Mouse (Mus musculus) testis, adult 2 months (tissue): ENCODE data around the gene Ttc25.
A peak's percentile ranks its signal among the peaks of the same experiment; 100 is the strongest.

Experiments
- CTCF ChIP-seq: fragments of 200-500 bp; IDR thresholded peaks from 2 replicates; pipeline ENCODE4 v1.5.1; 2012; ENCODE audit warnings: low read depth, mild to moderate bottlenecking, inconsistent platforms, low read length, moderate library complexity; ENCODE audit not compliant: control insufficient read depth, insufficient read depth, insufficient replicate concordance
- POLR2A ChIP-seq: fragments of 200-500 bp; IDR thresholded peaks from 2 replicates; pipeline ENCODE4 v1.6.1; 2012; ENCODE audit warnings: low read depth, mild to moderate bottlenecking, inconsistent platforms, low read length, moderate library complexity; ENCODE audit not compliant: control insufficient read depth

DNA sequence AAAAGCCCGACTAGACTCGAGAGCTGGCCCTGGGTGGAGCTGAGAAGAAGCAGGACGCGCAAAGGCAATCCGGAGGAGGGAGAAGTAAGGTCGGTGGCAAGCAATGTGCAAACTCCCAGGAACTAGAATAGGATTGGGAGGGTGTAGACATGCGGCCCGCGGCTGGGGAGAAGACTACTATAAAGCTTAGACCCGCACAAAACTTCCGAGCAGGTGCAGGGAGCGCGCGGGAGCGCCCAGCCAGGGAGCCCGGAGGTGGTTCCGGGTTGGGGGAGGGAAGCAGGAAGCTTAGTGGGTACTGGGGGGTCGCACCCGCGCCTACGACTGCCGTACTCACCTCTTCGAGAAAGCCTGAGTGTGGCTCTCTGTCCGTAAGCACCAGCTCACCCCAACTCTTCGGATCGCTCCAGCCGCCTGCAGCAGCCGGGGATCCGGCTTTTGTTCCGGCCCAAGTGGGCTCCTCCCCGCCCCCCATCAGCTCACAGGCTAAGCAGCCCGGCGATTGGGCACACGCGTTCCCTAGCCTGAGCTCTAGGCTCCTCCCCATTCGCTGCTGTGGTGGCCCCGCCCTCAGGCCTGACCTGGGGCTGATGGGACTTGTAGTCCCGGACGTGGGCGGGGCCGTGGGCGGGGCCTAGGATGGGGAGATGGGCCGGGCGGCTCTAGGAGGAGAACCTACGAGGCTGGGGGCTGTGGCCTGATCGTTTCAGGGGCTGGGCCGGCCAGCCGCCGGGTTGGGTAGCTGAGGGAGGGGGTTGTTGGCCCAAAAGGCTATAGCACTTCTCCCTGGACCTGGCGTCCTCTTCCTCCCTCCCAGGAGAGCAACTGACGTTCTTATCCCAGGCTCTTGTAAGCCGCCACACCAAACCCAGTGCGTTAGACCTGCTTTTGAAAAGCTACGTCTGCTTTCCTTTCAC lies 17.7 kb upstream of the Ttc25 start, which contains the start of gene Acly:
- TF ChIP-seq CTCF (no peak), POLR2A (peak; percentile 84)
